Mouse (Mus musculus) neural tube, embryonic 11.5 days (tissue): ENCODE results near the gene Rai1. TPM values are rescaled to one million over a fixed set of nuclear protein-coding genes. Genes with fewer than 3 reads are reported as not detected.

Experiments used
- ATAC-seq: fragments of 200-750 bp; cut with Nextera tagmentation; 2 replicates; pipeline ENCODE4 v1.8.0; 2017; ENCODE audit warnings: moderate number of reproducible peaks, mild to moderate bottlenecking, moderate TSS enrichment, moderate library complexity; ENCODE audit not compliant: insufficient read depth, low FRiP score, low TSS enrichment
- DNase-seq: peaks from one replicate; pipeline ENCODE4 v3.0.0-alpha.2; 2015; ENCODE audit warnings: low spot score
- H3K27ac ChIP-seq: fragments of 300-500 bp; sonication (generic); 2 replicates; pipeline ENCODE4 v1.5.1; 2014; ENCODE audit warnings: low read depth, mild to moderate bottlenecking, low read length
- H3K27me3 ChIP-seq: fragments of 300-500 bp; sonication (generic); 2 replicates; pipeline ENCODE4 v1.6.1; 2014; ENCODE audit warnings: mild to moderate bottlenecking, low read length, mixed read lengths; ENCODE audit not compliant: control insufficient read depth, insufficient read depth
- H3K36me3 ChIP-seq: fragments of 300-500 bp; sonication (generic); 2 replicates; pipeline ENCODE4 v1.6.1; 2014; ENCODE audit warnings: mild to moderate bottlenecking, low read length, moderate library complexity, mixed read lengths; ENCODE audit not compliant: control insufficient read depth, insufficient read depth
- H3K4me1 ChIP-seq: fragments of 300-500 bp; sonication (generic); 2 replicates; pipeline ENCODE4 v1.6.1; 2014; ENCODE audit warnings: low read length, mixed read lengths; ENCODE audit not compliant: control insufficient read depth, insufficient read depth
- H3K4me2 ChIP-seq: fragments of 300-500 bp; sonication (generic); 2 replicates; pipeline ENCODE4 v1.6.1; 2014; ENCODE audit warnings: low read depth, mild to moderate bottlenecking, moderate library complexity
- H3K4me3 ChIP-seq: fragments of 300-500 bp; sonication (generic); 2 replicates; pipeline ENCODE4 v1.5.1; 2014; ENCODE audit warnings: low read depth, low read length
- H3K9ac ChIP-seq: fragments of 300-500 bp; sonication (generic); 2 replicates; pipeline ENCODE4 v1.6.1; 2014; ENCODE audit warnings: mild to moderate bottlenecking, low read length
- H3K9me3 ChIP-seq: fragments of 300-500 bp; sonication (generic); 2 replicates; pipeline ENCODE4 v1.6.1; 2016; ENCODE audit warnings: low read length; ENCODE audit not compliant: control insufficient read depth
- WGBS: fragments of 180-500 bp; shearing (Covaris S2); extraction: QIAGEN DNeasy Blood & Tissue Kit; methylation state at CpG from one replicate; pipeline ENCODE4 v1.1.7; 2014; 5-methylcytosine and 5-hydroxymethylcytosine counted together
- polyA plus RNA-seq: library from polyadenylated mRNA; unstranded; fragments of >200 nt; fragmentation: Nextera tagmentation; extraction: Ambion mirVana; gene quantifications from 2 replicates; pipeline ENCODE4 v1.2.1, GENCODE M21; 2014

The Rai1 gene
- polyA plus RNA-seq, 1 experiment from 2014 or later: 28.5 TPM

DNA sequence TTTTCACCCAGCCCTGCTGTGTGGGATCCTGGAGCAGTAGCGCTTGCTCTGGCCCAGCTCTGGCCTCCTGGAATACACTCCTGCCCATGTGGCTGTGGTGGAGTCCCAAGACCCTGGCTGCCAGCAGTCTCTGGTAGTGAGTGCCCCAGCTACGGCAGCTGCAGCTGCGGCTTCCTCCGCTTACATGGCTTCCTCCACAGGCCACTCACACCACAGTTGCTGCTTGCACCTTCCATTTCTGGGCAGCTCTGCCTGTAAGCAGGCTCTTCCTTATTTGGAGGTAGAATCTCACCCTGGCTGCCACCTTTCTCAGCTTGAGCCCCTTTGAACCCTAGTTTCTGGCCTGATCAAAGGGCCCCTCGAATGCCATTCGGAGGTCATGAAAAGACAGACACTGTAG lies 25.7 kb downstream of the Rai1 start:
- no peaks in the 10 kb centered on the region for H3K36me3 ChIP-seq
- H3K9ac ChIP-seq: no peak overlapping the region
- H3K27ac ChIP-seq: no peak overlapping the region
- H3K4me2 ChIP-seq: no peak overlapping the region
- H3K4me1 ChIP-seq: peaks cover 14% of the 10 kb centered on the region
- no peak overlapping the region for H3K4me3 ChIP-seq
- H3K27me3 ChIP-seq: no peaks in the 10 kb centered on the region
- no peaks in the 10 kb centered on the region for H3K9me3 ChIP-seq
- DNase-seq (no peak), ATAC-seq (no peak)
- 47% methylated on average over 6 of the region's 6 CpGs for WGBS

GRCm38 (mm10) chr11:60132061-60132460 lies 27.2 kb downstream of the Rai1 start:
- H3K27ac ChIP-seq: no peak overlapping the region
- no peaks in the 10 kb centered on the region for H3K27me3 ChIP-seq
- DNase-seq (no peak), ATAC-seq (no peak)
- H3K4me1 ChIP-seq: peaks cover 10% of the 10 kb centered on the region
- H3K9me3 ChIP-seq: no peaks in the 10 kb centered on the region
- no peak overlapping the region for H3K4me3 ChIP-seq
- no peak overlapping the region for H3K4me2 ChIP-seq
- no peak overlapping the region for H3K9ac ChIP-seq
- WGBS: 85% methylated on average over 1 of the region's 1 CpGs
- H3K36me3 ChIP-seq: no peaks in the 10 kb centered on the region

DNA sequence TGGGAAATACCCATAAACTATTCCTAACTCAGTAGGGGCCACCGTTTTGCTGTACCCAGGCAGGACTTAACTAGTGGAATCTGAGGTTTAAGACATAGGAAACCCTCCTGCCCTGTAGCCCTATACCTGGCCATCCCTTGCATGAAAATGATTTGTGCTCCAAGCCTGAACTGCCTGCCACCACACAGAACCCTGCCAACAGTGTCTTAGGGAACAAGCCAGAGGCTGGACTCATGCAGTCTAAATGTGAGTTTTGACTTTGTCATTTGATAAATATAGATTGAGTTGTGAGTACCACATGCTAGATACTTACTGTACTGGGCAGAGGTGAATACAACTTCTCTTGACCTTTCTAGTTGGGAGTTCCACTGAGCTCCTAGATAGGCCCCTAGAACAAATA lies 31.7 kb downstream of the Rai1 start:
- Histone ChIP-seq H3K4me2 (no peak overlapping the region), H3K27ac (no peak overlapping the region), H3K27me3 (no peaks in the 10 kb centered on the region), H3K9ac (no peak overlapping the region), H3K4me1 (peaks cover 11% of the 10 kb centered on the region), H3K4me3 (no peak overlapping the region), H3K9me3 (no peaks in the 10 kb centered on the region), H3K36me3 (no peaks in the 10 kb centered on the region)
- ATAC-seq: no peak
- WGBS: 100% methylated on average over 1 of the region's 1 CpGs
- no peak for DNase-seq

- no peaks in the 10 kb centered on the region for H3K9me3 ChIP-seq
- no peak for ATAC-seq
- no peaks in the 10 kb centered on the region for H3K36me3 ChIP-seq
- H3K4me2 ChIP-seq: no peak overlapping the region
- no peaks in the 10 kb centered on the region for H3K27me3 ChIP-seq
- H3K9ac ChIP-seq: no peak overlapping the region
- H3K27ac ChIP-seq: no peak overlapping the region
- no peak for DNase-seq
- peaks cover 18% of the 10 kb centered on the region for H3K4me1 ChIP-seq
- H3K4me3 ChIP-seq: no peak overlapping the region
These were observed 32.4 kb downstream of the Rai1 start for GRCm38 (mm10) chr11:60137170-60137569.

- no peaks in the 10 kb centered on the region; the same call in none of the 2 replicates for H3K36me3 ChIP-seq
- 2% methylated on average over 24 of the region's 24 CpGs for WGBS
- peak overlapping the region; percentile 83 for H3K4me2 ChIP-seq
- no peak for DNase-seq
- H3K9me3 ChIP-seq: no peaks in the 10 kb centered on the region
- peak overlapping the region; percentile 73 for H3K4me3 ChIP-seq
- H3K27ac ChIP-seq: peak overlapping the region; percentile 96
- H3K4me1 ChIP-seq: peaks cover 22% of the 10 kb centered on the region
- peak; percentile 58 for ATAC-seq
- H3K27me3 ChIP-seq: no peaks in the 10 kb centered on the region
- peak overlapping the region; percentile 86 for H3K9ac ChIP-seq
These were observed 34.4 kb downstream of the Rai1 start for GRCm38 (mm10) chr11:60139141-60139733.

GRCm38 (mm10) chr11:60139734-60140371 lies 35.0 kb downstream of the Rai1 start:
- ATAC-seq (peak; percentile 74), DNase-seq (peak; percentile 94)
- WGBS: under 1% methylated on average over 54 of the region's 66 CpGs
- Histone ChIP-seq H3K9ac (peak overlapping the region; percentile 86), H3K27me3 (no peaks in the 10 kb centered on the region), H3K4me1 (peaks cover 22% of the 10 kb centered on the region), H3K27ac (peak overlapping the region; percentile 96), H3K36me3 (no peaks in the 10 kb centered on the region; the same call in none of the 2 replicates), H3K9me3 (no peaks in the 10 kb centered on the region), H3K4me3 (peak overlapping the region; percentile 73), H3K4me2 (peak overlapping the region; percentile 83)

GRCm38 (mm10) chr11:60140586-60141284 lies 35.9 kb downstream of the Rai1 start:
- H3K4me3 ChIP-seq: peak overlapping the region; percentile 73
- ATAC-seq (0 out of 2 replicates have a peak, but pooled peaks have one; percentile 24), DNase-seq (peak; percentile 52)
- peak overlapping the region; percentile 86 for H3K9ac ChIP-seq
- H3K36me3 ChIP-seq: peaks cover 2% of the 10 kb centered on the region
- H3K27ac ChIP-seq: peak overlapping the region; percentile 96
- H3K27me3 ChIP-seq: no peaks in the 10 kb centered on the region
- peak overlapping the region; percentile 83 for H3K4me2 ChIP-seq
- H3K4me1 ChIP-seq: peaks cover 22% of the 10 kb centered on the region
- under 1% methylated on average over 25 of the region's 32 CpGs for WGBS
- H3K9me3 ChIP-seq: no peaks in the 10 kb centered on the region

- ATAC-seq: no peak
- peaks cover 2% of the 10 kb centered on the region for H3K36me3 ChIP-seq
- H3K4me1 ChIP-seq: peaks cover 22% of the 10 kb centered on the region
- DNase-seq: peak; percentile 38
- H3K27me3 ChIP-seq: no peaks in the 10 kb centered on the region
- H3K27ac ChIP-seq: no peak overlapping the region
- no peaks in the 10 kb centered on the region for H3K9me3 ChIP-seq
- H3K4me3 ChIP-seq: peak overlapping the region; percentile 73
- 5% methylated on average over 7 of the region's 7 CpGs for WGBS
- peak overlapping the region; percentile 83 for H3K4me2 ChIP-seq
- peak overlapping the region; percentile 35; the same call in 1 of the 2 replicates for H3K9ac ChIP-seq
These were observed 36.4 kb downstream of the Rai1 start for GRCm38 (mm10) chr11:60141285-60141608.
